Mouse (Mus musculus) hindbrain, embryonic 15.5 days (tissue): ENCODE measurements around the gene Hoxc8. TPM values are rescaled to one million over a fixed set of nuclear protein-coding genes. Genes with fewer than 3 reads are reported as not detected.

ENCODE experiments used
- microRNA counts: library from miRNA; unstranded; fragments of <30 nt; microRNA quantifications from one replicate; lab custom pipeline; 2016
- microRNA-seq: library from miRNA; unstranded; fragments of <30 nt; microRNA quantifications from one replicate; pipeline ENCODE4, GENCODE M21; 2016
- polyA plus RNA-seq: library from polyadenylated mRNA; unstranded; fragments of >200 nt; fragmentation: Nextera tagmentation; extraction: Ambion mirVana; gene quantifications from 2 replicates; pipeline ENCODE4 v1.2.1, GENCODE M21; 2015

The Hoxc8 gene
- polyA plus RNA-seq, 1 experiment from 2014 or later = 16.6 TPM

MicroRNA genes within 50 kb of the gene (microRNA counts, 519-probe panel; counts per million panel counts)
- microRNA mmu-miR-615-3p (lab: Ali Mortazavi, UCI) = not detected
- not detected for microRNA mmu-miR-615-5p (lab: Ali Mortazavi, UCI)

Small RNA genes lying within 50 kb of the gene (microRNA-seq; reads per million reads assigned to microRNA genes)
- gene Mir196a-2 (3.9 reads per million, percentile 16 among the genes with 10 or more reads in this experiment), gene Mir615 (1,930 reads per million, percentile 83 among the genes with 10 or more reads in this experiment)

Other genes starting within 250 kb of the Hoxc8 start
- not detected in 2 replicates for gene Hoxc13, start 69.5 kb upstream of the Hoxc8 start, polyA plus RNA-seq
- gene Hoxc12, start 53.9 kb upstream of the Hoxc8 start, polyA plus RNA-seq = not detected in 2 replicates
- not detected in 2 replicates for gene Hoxc11, start 36.2 kb upstream of the Hoxc8 start, polyA plus RNA-seq
- gene Hoxc10, start 23.8 kb upstream of the Hoxc8 start, polyA plus RNA-seq = not detected in 2 replicates
- gene Hoxc5, start 23.2 kb upstream of the Hoxc8 start, polyA plus RNA-seq = 20.1 and 22.0 TPM in 2 replicates
- gene Hoxc9, start 14.2 kb upstream of the Hoxc8 start, polyA plus RNA-seq = 0.30 TPM in 1 of 2 replicates, not detected in the other
- gene Hoxc6, start 7.7 kb downstream of the Hoxc8 start, polyA plus RNA-seq = 7.4 and 13.1 TPM in 2 replicates
- 56.8 and 63.8 TPM in 2 replicates for gene Hoxc4, start 28.3 kb downstream of the Hoxc8 start, polyA plus RNA-seq
- 26.9 and 31.1 TPM in 2 replicates for gene Smug1, start 176.5 kb downstream of the Hoxc8 start, polyA plus RNA-seq
- gene Cbx5, start 249.2 kb downstream of the Hoxc8 start, polyA plus RNA-seq = 127 and 137 TPM in 2 replicates
- 629 and 665 TPM in 2 replicates for gene Hnrnpa1, start 249.8 kb downstream of the Hoxc8 start, polyA plus RNA-seq